Mouse (Mus musculus): Measurements from ENCODE around the gene Gm13278.
"Not testable (repeated sequence)": the region's sequence is repeated elsewhere in the genome, so short reads cannot be mapped to it uniquely, and the experiment has no call there.

Gm13278 gene

DNA sequence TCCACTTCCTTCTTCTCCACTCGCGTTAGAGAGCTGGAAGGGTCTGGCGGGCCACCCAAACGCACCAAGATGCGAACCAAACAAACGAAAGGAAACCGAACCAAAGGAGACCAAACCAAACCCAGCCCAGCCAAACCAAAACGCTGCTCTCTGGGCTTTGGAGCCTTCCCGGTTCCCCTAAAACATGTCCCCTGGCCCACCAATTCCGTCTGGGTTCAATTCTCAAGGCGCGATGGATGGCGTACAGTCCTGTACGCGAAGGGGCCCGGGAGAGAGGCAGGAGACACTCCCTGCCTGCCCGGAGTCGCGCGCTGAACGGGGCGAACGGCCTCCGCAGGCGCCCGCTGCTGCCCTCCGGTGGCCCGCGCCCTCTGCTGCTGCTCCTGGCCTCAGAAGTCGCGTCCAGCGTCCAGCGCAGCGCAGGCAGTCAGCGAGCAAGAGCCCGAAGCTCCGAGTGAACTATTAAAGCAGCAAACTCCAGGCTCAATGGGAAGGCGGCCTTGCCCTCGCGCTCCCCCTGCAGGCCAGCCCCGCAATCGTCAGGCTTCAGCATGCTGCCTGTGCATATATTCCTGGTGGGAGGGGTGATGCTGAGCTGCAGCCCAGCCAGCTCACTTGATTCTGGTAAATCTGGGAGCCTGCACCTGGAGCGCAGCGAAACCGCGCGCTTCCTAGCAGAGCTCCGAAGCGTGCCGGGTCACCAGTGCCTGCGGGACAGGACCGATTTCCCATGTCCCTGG is 2.8 kb downstream of the Gm13278 start, which contains the start of gene Gm13275:
Gm13275 (plus strand) TSS at position 552 of the 740 bp plus-strand sequence.
- not testable (repeated sequence) for DNase-seq (ENCODE audit: low spot score)

DNA sequence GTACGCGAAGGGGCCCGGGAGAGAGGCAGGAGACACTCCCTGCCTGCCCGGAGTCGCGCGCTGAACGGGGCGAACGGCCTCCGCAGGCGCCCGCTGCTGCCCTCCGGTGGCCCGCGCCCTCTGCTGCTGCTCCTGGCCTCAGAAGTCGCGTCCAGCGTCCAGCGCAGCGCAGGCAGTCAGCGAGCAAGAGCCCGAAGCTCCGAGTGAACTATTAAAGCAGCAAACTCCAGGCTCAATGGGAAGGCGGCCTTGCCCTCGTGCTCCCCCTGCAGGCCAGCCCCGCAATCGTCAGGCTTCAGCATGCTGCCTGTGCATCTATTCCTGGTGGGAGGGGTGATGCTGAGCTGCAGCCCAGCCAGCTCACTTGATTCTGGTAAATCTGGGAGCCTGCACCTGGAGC is 5.7 kb downstream of the Gm13278 start, which contains the start of gene Gm13279:
Gm13279 (plus strand) TSS at position 301 of the 400 bp plus-strand sequence.
- DNase-seq (ENCODE audit: low spot score): not testable (repeated sequence)

DNA sequence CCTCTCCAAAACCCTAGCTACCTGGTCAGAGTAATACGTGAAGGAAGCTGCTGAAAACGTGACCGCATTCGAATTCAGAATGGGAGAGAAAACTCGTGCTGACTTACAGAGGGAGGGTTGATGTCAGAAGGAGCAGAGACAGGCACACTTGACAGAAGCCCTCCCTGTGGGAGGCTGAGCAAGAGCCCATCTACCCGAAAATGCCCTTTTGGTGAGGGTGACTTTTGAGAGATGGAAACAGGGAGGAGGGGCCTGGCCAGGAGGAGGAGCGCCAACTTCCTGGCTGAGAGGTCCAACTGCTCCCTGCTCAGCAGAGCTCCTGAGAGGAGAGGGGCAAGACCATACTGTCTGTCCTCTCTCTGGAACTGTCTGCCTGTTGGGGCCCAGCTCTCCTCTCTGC is 8.0 kb downstream of the Gm13278 start, which contains the start of gene Gm13285:
Gm13285 (plus strand) TSS at position 301 of the 400 bp plus-strand sequence.
- not testable (repeated sequence) for DNase-seq (ENCODE audit: low spot score)

DNA sequence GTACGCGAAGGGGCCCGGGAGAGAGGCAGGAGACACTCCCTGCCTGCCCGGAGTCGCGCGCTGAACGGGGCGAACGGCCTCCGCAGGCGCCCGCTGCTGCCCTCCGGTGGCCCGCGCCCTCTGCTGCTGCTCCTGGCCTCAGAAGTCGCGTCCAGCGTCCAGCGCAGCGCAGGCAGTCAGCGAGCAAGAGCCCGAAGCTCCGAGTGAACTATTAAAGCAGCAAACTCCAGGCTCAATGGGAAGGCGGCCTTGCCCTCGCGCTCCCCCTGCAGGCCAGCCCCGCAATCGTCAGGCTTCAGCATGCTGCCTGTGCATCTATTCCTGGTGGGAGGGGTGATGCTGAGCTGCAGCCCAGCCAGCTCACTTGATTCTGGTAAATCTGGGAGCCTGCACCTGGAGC is 11.6 kb downstream of the Gm13278 start, which contains the start of gene Gm13287:
Gm13287 (plus strand) TSS at position 301 of the 400 bp plus-strand sequence.
- DNase-seq (ENCODE audit: low spot score): not testable (repeated sequence)

DNA sequence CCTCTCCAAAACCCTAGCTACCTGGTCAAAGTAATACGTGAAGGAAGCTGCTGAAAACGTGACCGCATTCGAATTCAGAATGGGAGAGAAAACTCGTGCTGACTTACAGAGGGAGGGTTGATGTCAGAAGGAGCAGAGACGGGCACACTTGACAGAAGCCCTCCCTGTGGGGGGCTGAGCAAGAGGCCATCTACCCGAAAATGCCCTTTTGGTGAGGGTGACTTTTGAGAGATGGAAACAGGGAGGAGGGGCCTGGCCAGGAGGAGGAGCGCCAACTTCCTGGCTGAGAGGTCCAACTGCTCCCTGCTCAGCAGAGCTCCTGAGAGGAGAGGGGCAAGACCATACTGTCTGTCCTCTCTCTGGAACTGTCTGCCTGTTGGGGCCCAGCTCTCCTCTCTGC is 13.9 kb downstream of the Gm13278 start, which contains the start of gene Gm13288:
Gm13288 (plus strand) TSS at position 301 of the 400 bp plus-strand sequence.
- not testable (repeated sequence) for DNase-seq (ENCODE audit: low spot score)

DNA sequence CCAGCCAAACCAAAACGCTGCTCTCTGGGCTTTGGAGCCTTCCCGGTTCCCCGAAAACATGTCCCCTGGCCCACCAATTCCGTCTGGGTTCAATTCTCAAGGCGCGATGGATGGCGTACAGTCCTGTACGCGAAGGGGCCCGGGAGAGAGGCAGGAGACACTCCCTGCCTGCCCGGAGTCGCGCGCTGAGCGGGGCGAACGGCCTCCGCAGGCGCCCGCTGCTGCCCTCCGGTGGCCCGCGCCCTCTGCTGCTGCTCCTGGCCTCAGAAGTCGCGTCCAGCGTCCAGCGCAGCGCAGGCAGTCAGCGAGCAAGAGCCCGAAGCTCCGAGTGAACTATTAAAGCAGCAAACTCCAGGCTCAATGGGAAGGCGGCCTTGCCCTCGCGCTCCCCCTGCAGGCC is 14.4 kb downstream of the Gm13278 start:
- DNase-seq (ENCODE audit: low spot score): not testable (repeated sequence)

DNA sequence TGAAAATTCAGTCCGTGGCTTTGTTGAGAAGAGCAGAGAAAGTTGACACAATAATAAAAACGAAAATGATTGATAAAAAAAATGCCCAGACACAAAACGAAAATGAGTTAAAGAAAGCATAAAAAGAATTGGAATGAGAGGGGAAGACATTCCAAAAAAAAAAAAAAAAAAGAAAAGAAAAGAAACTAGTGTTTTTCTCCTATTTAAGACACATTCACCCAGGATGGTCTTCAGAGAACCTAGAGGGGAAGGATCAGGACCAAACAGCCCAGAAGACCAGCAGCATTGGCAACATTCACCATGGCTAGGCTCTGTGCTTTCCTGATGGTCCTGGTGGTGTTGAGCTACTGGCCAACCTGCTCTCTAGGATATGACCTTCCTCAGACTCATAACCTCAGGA is 24.6 kb downstream of the Gm13278 start, which contains the start of gene Ifna7:
Ifna7 (plus strand) TSS at position 301 of the 400 bp plus-strand sequence.
- DNase-seq (ENCODE audit: low spot score): no peak

DNA sequence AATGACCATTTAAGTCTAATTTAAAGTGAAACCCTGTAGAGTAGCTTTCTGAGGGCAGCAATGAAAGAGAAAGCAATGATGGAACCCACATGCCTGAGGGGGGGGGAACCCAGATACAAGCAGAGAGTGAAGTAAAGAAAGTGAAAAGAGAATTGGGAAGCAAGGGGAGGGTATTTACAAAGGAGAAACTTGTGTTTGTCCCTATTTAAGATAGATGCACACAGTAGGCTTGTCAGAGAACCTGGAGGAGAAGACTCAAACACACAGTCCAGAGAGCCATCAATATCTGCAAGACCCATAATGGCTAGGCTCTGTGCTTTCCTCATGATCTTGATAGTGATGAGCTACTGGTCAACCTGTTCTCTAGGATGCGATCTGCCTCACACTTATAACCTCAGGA is 28.3 kb downstream of the Gm13278 start, which contains the start of gene Ifna11:
Ifna11 (plus strand) TSS at position 301 of the 400 bp plus-strand sequence.
- no peak for DNase-seq (ENCODE audit: low spot score)

DNA sequence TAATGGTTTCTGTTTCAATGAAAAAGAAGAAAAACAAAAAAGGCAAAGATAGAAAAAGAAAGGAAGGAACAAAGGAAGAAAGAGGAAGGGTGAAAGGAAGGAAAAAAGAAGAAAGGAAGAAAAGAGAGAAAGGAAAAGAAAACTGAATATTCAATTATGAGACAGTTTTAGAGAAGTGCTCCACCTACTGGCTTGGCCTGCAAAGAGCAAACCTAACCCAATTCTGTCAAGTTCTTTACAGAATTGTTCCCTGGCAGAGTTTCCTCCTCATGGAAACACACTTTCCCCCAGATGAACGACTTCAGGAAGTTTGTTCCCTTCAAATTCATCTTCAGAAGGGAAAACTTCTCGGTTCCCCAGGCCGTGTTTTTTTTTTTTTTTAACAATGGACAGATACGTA is 31.6 kb downstream of the Gm13278 start:
- DNase-seq (ENCODE audit: low spot score): peak; percentile 39

DNA sequence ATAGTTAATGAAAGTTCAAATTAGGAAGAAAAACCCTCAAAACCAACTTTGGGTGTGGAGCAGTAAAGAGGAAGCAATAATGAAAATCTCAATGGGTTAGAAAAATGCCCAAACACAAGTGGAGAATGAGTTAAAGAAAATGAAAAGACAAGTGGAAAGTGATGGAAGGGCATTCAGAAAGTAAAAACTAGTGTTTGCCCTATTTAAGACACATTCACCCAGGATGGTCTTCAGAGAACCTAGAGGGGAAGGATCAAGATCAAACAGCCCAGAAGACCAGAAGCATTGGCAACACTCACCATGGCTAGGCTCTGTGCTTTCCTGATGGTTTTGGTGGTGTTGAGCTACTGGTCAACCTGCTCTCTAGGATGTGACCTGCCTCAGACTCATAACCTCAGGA is 35.8 kb downstream of the Gm13278 start, which contains the start of gene Ifna6:
Ifna6 (plus strand) TSS at position 301 of the 400 bp plus-strand sequence.
- not testable (repeated sequence) for DNase-seq (ENCODE audit: low spot score)

DNA sequence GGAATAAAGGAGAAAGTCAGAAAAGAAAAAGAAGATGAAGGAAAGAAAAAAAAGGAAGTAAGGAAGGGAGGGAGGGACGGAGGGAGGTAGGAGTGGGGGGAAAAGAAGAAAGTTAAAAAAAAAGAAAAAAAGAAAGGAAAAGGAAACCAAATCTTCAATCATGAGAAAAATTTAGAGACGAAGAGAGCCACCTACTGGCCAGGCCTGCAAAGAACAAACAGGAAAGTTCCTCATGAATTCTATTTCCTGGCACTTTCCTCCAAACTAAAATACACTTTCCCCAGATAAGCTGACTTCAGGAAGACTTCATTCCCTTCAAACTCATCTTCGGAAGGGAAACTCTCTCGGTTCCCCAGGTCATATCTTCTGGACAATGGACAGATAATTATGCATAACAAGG is 39.2 kb downstream of the Gm13278 start:
- peak; percentile 58 for DNase-seq (ENCODE audit: low spot score)

DNA sequence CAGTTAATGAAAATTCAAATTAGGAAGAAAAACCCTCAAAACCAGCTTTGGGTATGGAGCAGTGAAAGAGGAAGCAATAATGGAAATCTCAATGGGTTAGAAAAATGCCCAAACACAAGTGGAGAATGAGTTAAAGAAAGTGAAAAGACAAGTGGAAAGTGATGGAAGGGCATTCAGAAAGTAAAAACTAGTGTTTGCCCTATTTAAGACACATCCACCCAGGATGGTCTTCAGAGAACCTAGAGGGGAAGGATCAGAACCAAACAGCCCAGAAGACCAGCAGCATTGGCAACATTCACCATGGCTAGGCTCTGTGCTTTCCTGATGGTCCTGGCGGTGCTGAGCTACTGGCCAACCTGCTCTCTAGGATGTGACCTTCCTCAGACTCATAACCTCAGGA is 43.9 kb downstream of the Gm13278 start, which contains the start of gene Ifna5:
Ifna5 (plus strand) TSS at position 301 of the 400 bp plus-strand sequence.
- DNase-seq (ENCODE audit: low spot score): not testable (repeated sequence)

DNA sequence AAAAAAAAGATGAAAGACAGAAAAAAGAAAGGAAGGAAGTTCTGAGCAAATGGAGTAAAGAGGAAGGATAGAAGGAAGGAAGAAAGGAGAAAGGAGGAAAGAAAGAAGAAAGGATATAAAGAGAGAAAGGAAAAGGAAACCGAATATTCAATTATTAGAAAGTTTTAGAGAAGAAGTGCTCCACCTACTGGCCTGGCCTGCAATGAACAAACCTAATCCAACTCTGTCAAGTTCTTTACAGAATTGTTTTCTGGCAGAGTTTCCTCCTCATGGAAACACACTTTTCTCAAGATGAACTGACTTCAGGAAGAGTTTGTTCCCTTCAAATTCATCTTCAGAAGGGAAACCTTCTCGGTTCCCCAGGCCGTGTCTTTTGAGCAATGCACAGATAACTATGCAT is 47.5 kb downstream of the Gm13278 start:
- DNase-seq (ENCODE audit: low spot score): peak; percentile 39

DNA sequence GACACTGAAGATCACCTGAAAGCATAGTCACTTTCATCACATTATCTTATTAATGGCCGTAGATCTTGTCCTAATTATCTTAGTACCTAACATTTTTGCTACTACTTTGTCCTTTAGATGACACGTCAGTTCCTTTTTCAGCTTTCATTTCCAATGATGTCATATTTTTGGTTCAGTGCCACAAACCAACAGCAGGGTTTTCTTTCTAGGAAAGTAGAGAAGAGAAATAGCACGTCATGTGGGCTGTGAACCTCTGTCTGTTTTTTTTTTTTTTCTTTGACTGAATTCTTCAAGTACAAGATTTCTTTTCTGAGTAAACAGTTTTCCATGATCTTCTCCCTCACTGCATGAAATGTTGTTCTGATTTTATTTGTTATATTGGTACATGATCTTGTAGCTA is 48.7 kb downstream of the Gm13278 start:
- DNase-seq (ENCODE audit: low spot score): no peak

DNA sequence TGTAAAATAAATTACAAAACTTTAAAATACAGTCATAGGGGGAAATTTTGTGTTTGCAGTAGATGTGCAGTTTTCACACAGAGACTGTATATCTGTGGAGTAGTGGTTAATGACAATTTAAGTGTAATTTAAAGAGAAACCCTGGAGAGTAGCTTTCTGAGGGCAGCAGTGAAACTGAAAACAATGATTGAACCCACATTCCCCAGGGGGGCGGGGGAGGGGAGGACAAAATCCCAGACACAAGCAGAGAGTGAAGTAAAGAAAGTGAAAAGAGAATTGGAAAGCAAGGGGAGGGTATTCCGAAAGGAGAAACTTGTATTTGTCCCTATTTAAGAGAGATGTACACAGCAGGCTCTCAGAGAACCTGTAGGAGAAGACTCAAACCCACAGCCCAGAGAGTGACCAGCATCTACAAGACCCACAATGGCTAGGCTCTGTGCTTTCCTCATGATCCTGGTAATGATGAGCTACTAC is 50.1 kb downstream of the Gm13278 start, which contains the start of gene Ifna4:
Ifna4 (plus strand) TSS at position 424 of the 474 bp plus-strand sequence.
- no peak for DNase-seq (ENCODE audit: low spot score)

All from embryo, embryonic 10.5 days (tissue).